In the genomic region with DNA sequence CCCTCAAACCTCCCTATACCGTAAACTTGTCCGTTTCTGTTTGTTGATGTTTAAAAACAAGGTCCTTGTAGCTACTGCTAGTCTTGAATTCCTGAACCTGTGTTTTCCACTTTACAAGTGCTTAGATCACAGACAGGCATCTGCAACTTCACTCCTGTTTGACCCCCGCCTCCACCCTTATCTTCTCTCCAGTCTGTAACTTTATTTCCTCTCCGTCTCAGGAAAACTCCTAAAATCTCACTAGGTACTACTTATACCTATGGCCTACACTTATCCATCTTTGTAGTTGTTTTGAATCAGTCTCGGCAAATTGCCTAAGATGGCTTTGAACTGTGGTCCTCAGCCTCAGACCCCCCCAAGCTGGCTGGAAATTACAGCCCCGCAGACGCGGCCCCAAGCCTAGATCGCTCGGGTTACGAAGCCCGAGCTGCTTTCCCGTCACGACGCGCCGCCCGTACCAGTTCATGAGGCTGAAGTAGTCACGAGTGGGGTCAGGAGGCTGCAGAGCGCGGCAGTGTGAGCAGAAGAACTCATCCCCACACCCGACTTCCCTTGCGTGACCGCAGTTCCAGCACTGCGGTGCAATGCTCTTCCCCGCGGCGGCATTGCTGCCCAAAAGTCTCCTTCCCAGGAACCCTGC, we compare ENCODE assay signal across 8 mouse cellular contexts. TPM values are rescaled to one million over a fixed set of nuclear protein-coding genes. Genes with fewer than 3 reads are reported as not detected.
A peak's percentile ranks its signal among the peaks of the same experiment; 100 is the strongest.
DNase-seq lines count a peak whose midpoint lies in the region; ATAC-seq and TF ChIP-seq lines count a peak whose summit lies in the region.

No protein-coding gene starts in this region.

- peaks cover 23% of the 10 kb centered on the region; the same call in 1 of the 2 replicates for H3K36me3 ChIP-seq in heart, embryonic 14.5 days (ENCODE audit: control insufficient read depth, insufficient read depth, low read length)
- peaks cover 36% of the 10 kb centered on the region for H3K36me3 ChIP-seq in hindbrain, embryonic 10.5 days
- H3K36me3 ChIP-seq in megakaryocyte, embryonic 14.5 days (replicated peaks; ENCODE audit: low read length): peaks cover 36% of the 10 kb centered on the region

- CTCF ChIA-PET in Patski (lab: Charles Lee): interaction anchor here (1.0 to 1.9 kb wide), 2 partner anchors 11 to 29 kb away, joined by 3 to 8 read pairs; a partner anchor contains a TSS

- H3K4me2 ChIP-seq in heart, embryonic 14.5 days (ENCODE audit: low read length): peak overlapping the region; percentile 76

- ATAC-seq in heart, embryonic 14.5 days (ENCODE audit: insufficient number of reproducible peaks, insufficient read depth, low FRiP score, low read depth): peak; percentile 29
- peak; percentile 18 for ATAC-seq in Patski

- no peaks in the 10 kb centered on the region for H3K9me3 ChIP-seq in heart, embryonic 14.5 days (ENCODE audit: control insufficient read depth, low read length)
- no peaks in the 10 kb centered on the region for H3K9me3 ChIP-seq in hindbrain, embryonic 10.5 days
- no peaks in the 10 kb centered on the region for H3K9me3 ChIP-seq in megakaryocyte, embryonic 14.5 days

- POLR2A ChIA-PET in Patski (lab: Charles Lee): interaction anchor here (0.6 to 0.7 kb wide), 2 partner anchors 94 to 128 kb away, joined by 4 to 5 read pairs; no protein-coding TSS in a partner anchor

- intact Hi-C loops in heart, postnatal 14 days (cut with DNase I): loop anchor here (5.0 kb wide), 3 partner anchors 52 to 418 kb away; no protein-coding TSS in a partner anchor

- WGBS in heart, embryonic 14.5 days: 4% methylated on average over 28 of the region's 28 CpGs
- 7% methylated on average over 28 of the region's 28 CpGs for WGBS in hindbrain, embryonic 10.5 days

- no peak for TF ChIP-seq CTCF in Patski (IDR thresholded peaks at IDR 0.05)

- H3K27me3 ChIP-seq in heart, embryonic 14.5 days (ENCODE audit: control insufficient read depth, insufficient read depth, low read length): no peaks in the 10 kb centered on the region
- no peaks in the 10 kb centered on the region for H3K27me3 ChIP-seq in Patski
- no peaks in the 10 kb centered on the region for H3K27me3 ChIP-seq in hindbrain, embryonic 10.5 days (ENCODE audit: insufficient read depth, poor library complexity, severe bottlenecking)
- no peaks in the 10 kb centered on the region for H3K27me3 ChIP-seq in megakaryocyte, embryonic 14.5 days (replicated peaks)

- DNase-seq in heart, postnatal 14 days: no peak
- DNase-seq in Patski (ENCODE audit: low read depth, low spot score): no peak
- DNase-seq in hindbrain, embryonic 10.5 days (ENCODE audit: low spot score): no peak
- DNase-seq in right cerebral cortex, postnatal 4 days: no peak
- DNase-seq in embryo, embryonic 10 days (ENCODE audit: low spot score): no peak
- DNase-seq in ovary, postnatal 14 days (ENCODE audit: low spot score): no peak

- peak overlapping the region; percentile 71 to 74 for H3K27ac ChIP-seq in heart, embryonic 14.5 days (replicated peaks in 1 of 2; ENCODE audit: control insufficient read depth in 1 of 2, insufficient read depth in 1 of 2, low read depth in 2 of 2, low read length in 2 of 2)
- H3K27ac ChIP-seq in hindbrain, embryonic 10.5 days: peak overlapping the region; percentile 91

- H3K4me3 ChIP-seq in heart, embryonic 14.5 days (ENCODE audit: control insufficient read depth in 1 of 2, insufficient read depth in 1 of 2, low read depth in 1 of 2, low read length in 2 of 2): peak overlapping the region; percentile 59 to 77
- H3K4me3 ChIP-seq in hindbrain, embryonic 10.5 days: peak overlapping the region; percentile 80
- peak overlapping the region; percentile 96 for H3K4me3 ChIP-seq in megakaryocyte, embryonic 14.5 days (replicated peaks)

- H3K4me1 ChIP-seq in heart, embryonic 14.5 days (ENCODE audit: control insufficient read depth in 2 of 2, insufficient read depth in 2 of 2, low read length in 2 of 2): peaks cover 7 to 17% of the 10 kb centered on the region in 2 experiments
- peaks cover 24% of the 10 kb centered on the region for H3K4me1 ChIP-seq in hindbrain, embryonic 10.5 days (replicated peaks)
- peaks cover 63% of the 10 kb centered on the region for H3K4me1 ChIP-seq in megakaryocyte, embryonic 14.5 days

- in situ Hi-C loops in Patski (cut with MboI; ENCODE audit: low pct_unique_long_range_greater_than_20kb): no loop called here

- peak overlapping the region; percentile 80 for H3K9ac ChIP-seq in heart, embryonic 14.5 days (ENCODE audit: low read length)

RNA-seq across cellular contexts. Expression of a gene that starts 0.4 kb away (rescaled TPM):
- 23.1 and 24.3 TPM in 2 replicates for polyA plus RNA-seq in heart, embryonic 14.5 days (2014; fragmentation: Nextera tagmentation; extraction: Ambion mirVana)
- total RNA-seq in heart, postnatal 14 days (2021): 10 to 100 TPM; 16.4 to 20.7 TPM
- polyA plus RNA-seq in Patski (2021): 45.7 TPM
- 22.8 and 23.0 TPM in 2 replicates for polyA plus RNA-seq in hindbrain, embryonic 10.5 days (2016; fragmentation: Nextera tagmentation; extraction: Ambion mirVana)
- 36.6 and 64.3 TPM in 2 replicates for polyA plus RNA-seq in megakaryocyte, embryonic 14.5 days (2012; ENCODE audit: insufficient read depth, low replicate concordance)

RNA-seq across cellular contexts. Expression of a gene that starts 0.6 kb away (rescaled TPM):
- polyA plus RNA-seq in heart, embryonic 14.5 days (2014; fragmentation: Nextera tagmentation; extraction: Ambion mirVana): 14.2 and 19.0 TPM in 2 replicates
- 1 to 10 TPM; 4.0 to 5.2 TPM for total RNA-seq in heart, postnatal 14 days (2021)
- polyA plus RNA-seq in Patski (2021): 21.3 TPM
- 31.0 and 43.8 TPM in 2 replicates for polyA plus RNA-seq in hindbrain, embryonic 10.5 days (2016; fragmentation: Nextera tagmentation; extraction: Ambion mirVana)
- polyA plus RNA-seq in megakaryocyte, embryonic 14.5 days (2012; ENCODE audit: insufficient read depth, low replicate concordance): 1.2 and 1.3 TPM in 2 replicates

RNA-seq across cellular contexts. Expression of a gene that starts 29.3 kb away (rescaled TPM):
- 23.3 and 26.0 TPM in 2 replicates for polyA plus RNA-seq in heart, embryonic 14.5 days (2014; fragmentation: Nextera tagmentation; extraction: Ambion mirVana)
- total RNA-seq in heart, postnatal 14 days (2021): 10 to 100 TPM; 76.1 to 76.9 TPM
- polyA plus RNA-seq in Patski (2021): 63.7 TPM
- polyA plus RNA-seq in hindbrain, embryonic 10.5 days (2016; fragmentation: Nextera tagmentation; extraction: Ambion mirVana): 24.5 and 28.1 TPM in 2 replicates
- 46.2 and 157 TPM in 2 replicates for polyA plus RNA-seq in megakaryocyte, embryonic 14.5 days (2012; ENCODE audit: insufficient read depth, low replicate concordance)

RNA-seq across cellular contexts. Expression of a gene that starts 40.4 kb away (rescaled TPM):
- 7.9 and 9.0 TPM in 2 replicates for polyA plus RNA-seq in heart, embryonic 14.5 days (2014; fragmentation: Nextera tagmentation; extraction: Ambion mirVana)
- total RNA-seq in heart, postnatal 14 days (2021): 10 to 100 TPM; 20.5 to 21.6 TPM
- 9.0 TPM for polyA plus RNA-seq in Patski (2021)
- 10.9 and 14.5 TPM in 2 replicates for polyA plus RNA-seq in hindbrain, embryonic 10.5 days (2016; fragmentation: Nextera tagmentation; extraction: Ambion mirVana)
- 6.7 TPM in 2 replicates for polyA plus RNA-seq in megakaryocyte, embryonic 14.5 days (2012; ENCODE audit: insufficient read depth, low replicate concordance)

RNA-seq across cellular contexts. Expression of a gene that starts 58.7 kb away (rescaled TPM):
- 14.9 and 16.3 TPM in 2 replicates for polyA plus RNA-seq in heart, embryonic 14.5 days (2014; fragmentation: Nextera tagmentation; extraction: Ambion mirVana)
- 10 to 100 TPM; 15.3 to 15.4 TPM for total RNA-seq in heart, postnatal 14 days (2021)
- 59.2 TPM for polyA plus RNA-seq in Patski (2021)
- 29.8 and 37.8 TPM in 2 replicates for polyA plus RNA-seq in hindbrain, embryonic 10.5 days (2016; fragmentation: Nextera tagmentation; extraction: Ambion mirVana)
- 7.8 and 56.8 TPM in 2 replicates for polyA plus RNA-seq in megakaryocyte, embryonic 14.5 days (2012; ENCODE audit: insufficient read depth, low replicate concordance)
